Mouse (Mus musculus) heart, postnatal 0 days (tissue): ENCODE data around the gene Scyl1.

ENCODE experiments used
- CTCF ChIP-seq: IDR thresholded peaks from 2 replicates; pipeline ENCODE4 v1.5.1; 2016; ENCODE audit warnings: antibody characterized with exemption, control low read depth, low read depth
- EP300 ChIP-seq: IDR thresholded peaks from 2 replicates; pipeline ENCODE4 v1.6.1; 2016; ENCODE audit warnings: antibody characterized with exemption, low read depth

DNA sequence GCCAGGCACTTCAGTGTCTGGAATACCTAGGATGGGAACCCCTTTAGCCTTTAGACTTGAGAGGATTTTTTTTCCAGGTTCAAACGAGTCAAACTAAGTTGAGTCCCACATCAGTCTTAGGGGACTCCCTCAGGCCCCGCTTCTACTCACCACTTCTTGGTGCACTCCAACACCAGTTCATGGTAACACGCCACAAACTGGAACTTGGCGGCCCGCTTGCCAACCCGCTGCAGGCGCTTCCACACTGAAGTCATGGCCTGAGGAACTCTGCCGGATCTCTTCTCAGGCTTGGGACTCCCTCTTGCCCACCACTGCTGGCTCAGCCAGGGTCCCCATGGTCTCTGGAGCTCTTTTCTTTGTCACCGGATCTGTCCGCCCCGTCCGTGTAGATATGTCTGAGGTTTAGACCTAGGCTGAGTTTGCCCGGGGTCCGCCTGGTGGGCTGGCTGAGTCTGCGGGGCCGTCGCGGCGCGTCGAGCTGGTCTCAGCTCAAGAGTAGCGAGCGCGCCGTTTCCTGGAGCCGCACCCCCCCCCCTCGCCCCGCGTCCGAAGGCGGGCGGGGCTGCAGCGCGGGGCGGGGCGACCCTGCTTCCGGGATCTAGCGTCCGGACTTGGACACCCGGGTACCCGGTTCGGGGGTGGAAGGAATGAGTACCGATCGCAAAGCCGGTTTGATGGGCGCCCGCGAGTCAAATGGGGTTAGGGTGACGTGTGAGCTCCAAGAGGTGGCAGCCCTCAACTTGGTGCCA lies 45.3 kb downstream of the Scyl1 start, which contains the start of gene Ehbp1l1:
- TF ChIP-seq CTCF = no peak
- TF ChIP-seq EP300 = no peak; the same call in 1 of the 2 replicates
